Comparison of ENCODE assay signal across 20 mouse cellular contexts in genomic region chr13:45089846-45090245, GRCm38 (mm10). TPM values are rescaled to one million over a fixed set of nuclear protein-coding genes. Genes with fewer than 3 reads are reported as not detected.
DNase-seq lines count a peak whose midpoint lies in the region; ATAC-seq and TF ChIP-seq lines count a peak whose summit lies in the region.
"Had no signal": no experiment of that assay in that cellular context is flagged by ENCODE, and none has a peak within 500 bp of the region (broad histone marks: within the 10 kb centered on the region; RNA-seq: fewer than 3 reads in every experiment).

No protein-coding gene starts in this region.

- peak overlapping the region; percentile 33; the same call in 1 of the 2 replicates for H3K27ac ChIP-seq in intestine, embryonic 15.5 days
- no peak overlapping the region for H3K27ac ChIP-seq in intestine, embryonic 16.5 days (ENCODE audit: low read length)
- no peak overlapping the region; the same call in 1 of the 2 replicates for H3K27ac ChIP-seq in stomach, postnatal 0 days (replicated peaks)
- H3K27ac ChIP-seq: forebrain, embryonic 13.5 days; liver, embryonic 12.5 days; midbrain, embryonic 12.5 days; neural tube, embryonic 15.5 days had no signal

- no peak overlapping the region for H3K9ac ChIP-seq in intestine, embryonic 15.5 days
- H3K9ac ChIP-seq in intestine, embryonic 16.5 days (ENCODE audit: low read depth, low read length) = no peak overlapping the region
- no peak overlapping the region for H3K9ac ChIP-seq in stomach, postnatal 0 days (ENCODE audit: low read length)
- H3K9ac ChIP-seq: forebrain, embryonic 13.5 days; heart, embryonic 12.5 days; liver, embryonic 12.5 days; lung, embryonic 14.5 days; midbrain, embryonic 12.5 days; neural tube, embryonic 15.5 days had no signal

- 53% methylated on average over 13 of the region's 13 CpGs for WGBS in intestine, embryonic 15.5 days
- WGBS in intestine, embryonic 16.5 days = 55% methylated on average over 13 of the region's 13 CpGs
- WGBS in stomach, postnatal 0 days = 66% methylated on average over 13 of the region's 13 CpGs

- peaks cover 14% of the 10 kb centered on the region for H3K4me1 ChIP-seq in intestine, embryonic 15.5 days (replicated peaks)
- peaks cover 15% of the 10 kb centered on the region for H3K4me1 ChIP-seq in intestine, embryonic 16.5 days (ENCODE audit: control insufficient read depth, insufficient read depth, low read length)
- peaks cover 2% of the 10 kb centered on the region; the same call in 1 of the 2 replicates for H3K4me1 ChIP-seq in stomach, postnatal 0 days (replicated peaks; ENCODE audit: control insufficient read depth, insufficient read depth)
- H3K4me1 ChIP-seq: forebrain, embryonic 13.5 days; midbrain, embryonic 12.5 days had no signal

- no peaks in the 10 kb centered on the region for H3K9me3 ChIP-seq in intestine, embryonic 15.5 days
- H3K9me3 ChIP-seq in intestine, embryonic 16.5 days (ENCODE audit: control insufficient read depth, low read length) = no peaks in the 10 kb centered on the region
- H3K9me3 ChIP-seq in stomach, postnatal 0 days (ENCODE audit: control insufficient read depth, low read length) = no peaks in the 10 kb centered on the region
- H3K9me3 ChIP-seq: forebrain, embryonic 13.5 days; heart, embryonic 12.5 days; liver, embryonic 12.5 days; midbrain, embryonic 12.5 days; neural tube, embryonic 15.5 days had no signal

- H3K36me3 ChIP-seq in intestine, embryonic 15.5 days = no peaks in the 10 kb centered on the region
- no peaks in the 10 kb centered on the region for H3K36me3 ChIP-seq in intestine, embryonic 16.5 days (ENCODE audit: control insufficient read depth, insufficient read depth, low read length)
- no peaks in the 10 kb centered on the region for H3K36me3 ChIP-seq in stomach, postnatal 0 days (ENCODE audit: control insufficient read depth, insufficient read depth, low read length)
- H3K36me3 ChIP-seq: heart, embryonic 12.5 days; liver, embryonic 12.5 days; midbrain, embryonic 12.5 days; neural tube, embryonic 15.5 days had no signal

- no peaks in the 10 kb centered on the region for H3K27me3 ChIP-seq in intestine, embryonic 15.5 days (replicated peaks)
- H3K27me3 ChIP-seq in intestine, embryonic 16.5 days (replicated peaks; ENCODE audit: control insufficient read depth, insufficient read depth, low read length) = no peaks in the 10 kb centered on the region
- no peaks in the 10 kb centered on the region for H3K27me3 ChIP-seq in stomach, postnatal 0 days (ENCODE audit: control insufficient read depth, insufficient read depth, low read length)
- H3K27me3 ChIP-seq: forebrain, embryonic 13.5 days; heart, embryonic 12.5 days; midbrain, embryonic 12.5 days; neural tube, embryonic 15.5 days had no signal

- no peak for ATAC-seq in intestine, embryonic 15.5 days
- ATAC-seq in intestine, embryonic 16.5 days = no peak
- ATAC-seq in stomach, postnatal 0 days (ENCODE audit: low FRiP score, low TSS enrichment) = no peak
- ATAC-seq: CD4-positive, CD25-positive, alpha-beta regulatory T cell, adult 4 months; forebrain, embryonic 13.5 days; hindbrain, embryonic 16.5 days; liver, embryonic 12.5 days had no signal

- H3K4me2 ChIP-seq in intestine, embryonic 15.5 days (replicated peaks) = no peak overlapping the region
- H3K4me2 ChIP-seq in intestine, embryonic 16.5 days (ENCODE audit: low read depth, low read length) = no peak overlapping the region
- H3K4me2 ChIP-seq in stomach, postnatal 0 days (replicated peaks; ENCODE audit: low read depth) = no peak overlapping the region
- H3K4me2 ChIP-seq: forebrain, embryonic 13.5 days; heart, embryonic 12.5 days; liver, embryonic 12.5 days; lung, embryonic 14.5 days; midbrain, embryonic 12.5 days; neural tube, embryonic 15.5 days had no signal

- no peak for TF ChIP-seq EP300 in stomach, postnatal 0 days (optimal IDR thresholded peaks at IDR 0.05)

- H3K4me3 ChIP-seq in intestine, embryonic 15.5 days (replicated peaks) = no peak overlapping the region
- no peak overlapping the region for H3K4me3 ChIP-seq in intestine, embryonic 16.5 days (ENCODE audit: low read length)
- H3K4me3 ChIP-seq in stomach, postnatal 0 days (ENCODE audit: low read depth, low read length) = no peak overlapping the region
- H3K4me3 ChIP-seq: forebrain, embryonic 13.5 days; heart, embryonic 12.5 days; liver, embryonic 12.5 days; midbrain, embryonic 12.5 days; neural tube, embryonic 15.5 days had no signal

- no peak for TF ChIP-seq CTCF in stomach, postnatal 0 days (IDR thresholded peaks at IDR 0.05; ENCODE audit: low read depth)

- DNase-seq in adrenal gland, adult (ENCODE audit: inconsistent age in 2 of 2, low spot score in 1 of 2) = peak; percentile 9 to 30
- DNase-seq in adrenal gland, adult 2 months = no peak
- peak; percentile 11 for DNase-seq in testis, postnatal 14 days (ENCODE audit: low spot score)
- no peak for DNase-seq in testis, postnatal 10 days (ENCODE audit: low spot score)
- no peak for DNase-seq in stomach, postnatal 0 days (ENCODE audit: low spot score)
- no peak for DNase-seq in left cerebral cortex, adult 11 months (ENCODE audit: low spot score)
- DNase-seq: gastrocnemius, postnatal 36 days; lung, embryonic 14.5 days; thymus, adult 18-20 months had no signal

RNA-seq across cellular contexts. Expression of gene Gm9817, which starts 11.4 kb away (rescaled TPM):
- total RNA-seq in adrenal gland, adult 2 months (2021) = under 1 TPM in 1 of 2 experiments, not detected in 1; 0.28 TPM
- 0.34 and 0.37 TPM in 2 replicates for polyA plus RNA-seq in adrenal gland, adult 2 months (2012; rRNA removed)
- 0.10 TPM in 1 of 2 replicates, not detected in the other for polyA plus RNA-seq in intestine, embryonic 15.5 days (2015; fragmentation: Nextera tagmentation; extraction: Ambion mirVana)
- polyA plus RNA-seq in intestine, embryonic 16.5 days (2015; fragmentation: Nextera tagmentation; extraction: Ambion mirVana) = not detected in 2 replicates
- 0.05 and 0.08 TPM in 2 replicates for polyA plus RNA-seq in stomach, postnatal 0 days (2015; fragmentation: Nextera tagmentation; extraction: Ambion mirVana)
- total RNA-seq: MEL had no signal
- polyA plus RNA-seq: forebrain, embryonic 13.5 days; limb, embryonic 11.5 days; liver, embryonic 12.5 days; lung, embryonic 14.5 days; midbrain, embryonic 12.5 days; neural tube, embryonic 15.5 days had no signal

Comparison
In these comparisons a context has a peak if more than half of its experiments do, and no peak if none do; other contexts are left out.
1. DNase-seq: peak in adrenal gland, adult (2 of 2) and testis, postnatal 14 days (single experiment); none in adrenal gland, adult 2 months (single experiment), testis, postnatal 10 days (single experiment), stomach, postnatal 0 days (single experiment) and left cerebral cortex, adult 11 months (single experiment).